Mouse (Mus musculus) ovary, postnatal 36 days (tissue): ENCODE measurements around the gene Tgfbr3.
A peak's percentile ranks its signal among the peaks of the same experiment; 100 is the strongest.
"Not testable (repeated sequence)": the region's sequence is repeated elsewhere in the genome, so short reads cannot be mapped to it uniquely, and the experiment has no call there.

Source experiments
- DNase-seq: peaks from one replicate; pipeline ENCODE4 v3.0.0; 2022; ENCODE audit warnings: low spot score, mixed read lengths

Gene Tgfbr3

GRCm38 (mm10) chr5:107240276-107240675 is 49.2 kb downstream of the Tgfbr3 start:
- no peak for DNase-seq

DNA sequence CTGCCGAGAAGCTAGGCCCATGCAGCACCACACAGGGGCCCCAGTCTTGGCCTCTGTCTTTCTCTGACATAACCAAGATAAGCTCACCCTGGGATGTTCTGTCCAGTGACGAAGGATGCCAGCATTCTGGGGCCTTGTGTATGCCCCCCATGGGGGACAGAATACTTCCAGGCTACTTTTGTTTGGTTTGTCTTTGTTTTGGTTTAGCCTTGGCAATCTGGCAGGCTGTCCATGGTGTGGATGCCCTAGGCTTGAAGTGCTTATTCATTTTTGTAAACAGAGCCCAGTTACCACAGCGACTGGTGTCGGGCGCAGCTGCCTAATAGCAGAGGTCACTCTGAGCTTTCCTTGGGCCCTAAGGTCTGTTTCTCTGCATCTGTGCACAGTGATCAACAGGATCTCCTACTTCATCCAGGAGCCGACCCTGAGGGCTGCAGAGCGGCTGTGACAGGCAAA is 51.4 kb downstream of the Tgfbr3 start:
- DNase-seq = peak; percentile 64

DNA sequence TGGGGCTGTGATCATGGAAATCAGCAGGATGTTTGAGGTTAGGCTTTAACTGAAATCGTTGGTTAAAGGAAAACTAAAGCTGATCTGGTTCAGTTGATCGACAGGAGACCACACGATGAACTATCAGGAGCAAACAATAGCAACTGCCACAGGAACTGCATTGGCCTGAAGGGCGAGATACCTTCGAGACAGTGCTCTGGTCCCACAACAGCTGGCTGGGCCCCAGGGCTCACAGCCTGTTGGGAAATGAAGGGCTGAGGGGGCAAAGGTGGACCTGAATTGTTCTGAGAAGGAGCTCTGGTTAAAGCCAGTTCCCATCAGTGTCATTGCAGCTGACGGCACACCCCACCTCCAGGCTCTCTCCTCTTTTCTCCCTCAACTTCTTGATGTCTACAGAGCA is 52.5 kb downstream of the Tgfbr3 start:
- DNase-seq = no peak

- DNase-seq = no peak
Observed at GRCm38 (mm10) chr5:107236039-107236438, 53.4 kb downstream of the Tgfbr3 start.

- DNase-seq = peak; percentile 60
Observed at GRCm38 (mm10) chr5:107233366-107234354, 55.8 kb downstream of the Tgfbr3 start.

DNA sequence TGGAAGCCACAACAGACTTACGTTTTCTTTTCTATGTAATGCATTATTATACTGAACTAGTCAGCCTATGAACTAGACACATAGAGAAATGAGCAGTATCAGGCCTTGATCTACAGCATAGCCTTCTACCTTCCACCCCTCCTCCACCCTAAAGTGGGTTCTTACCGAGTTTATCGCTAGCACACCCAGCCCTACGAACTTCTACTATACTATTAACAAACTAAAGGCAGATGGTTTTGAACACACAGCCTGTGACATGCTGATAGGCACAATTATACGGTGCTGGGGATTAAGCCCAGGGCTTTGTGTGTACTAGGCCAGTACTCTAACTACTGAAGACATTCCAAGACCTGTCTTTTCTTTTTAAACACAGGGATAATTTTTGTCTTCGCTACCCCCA is 59.2 kb downstream of the Tgfbr3 start:
- DNase-seq = no peak

GRCm38 (mm10) chr5:107229037-107229436 is 60.4 kb downstream of the Tgfbr3 start:
- DNase-seq = no peak

DNA sequence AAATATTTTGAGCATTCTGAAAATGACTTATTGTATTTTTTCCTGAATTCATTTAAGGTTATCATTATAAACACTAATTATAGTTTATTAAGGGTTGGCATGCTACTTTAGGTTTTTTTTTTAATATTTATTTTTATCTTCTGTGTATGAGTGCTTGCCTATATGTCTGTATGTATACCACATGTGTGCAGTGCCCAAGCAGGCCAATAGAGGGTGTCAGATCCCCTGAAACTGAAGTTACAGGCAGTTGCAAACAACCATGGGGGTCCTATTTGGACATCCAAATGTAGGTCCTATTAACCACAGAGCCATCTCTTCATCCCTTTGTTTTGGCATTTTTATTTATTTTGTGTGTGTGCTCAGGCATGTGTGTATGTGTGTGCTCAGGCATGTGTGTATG is 61.8 kb downstream of the Tgfbr3 start:
- no peak for DNase-seq

DNA sequence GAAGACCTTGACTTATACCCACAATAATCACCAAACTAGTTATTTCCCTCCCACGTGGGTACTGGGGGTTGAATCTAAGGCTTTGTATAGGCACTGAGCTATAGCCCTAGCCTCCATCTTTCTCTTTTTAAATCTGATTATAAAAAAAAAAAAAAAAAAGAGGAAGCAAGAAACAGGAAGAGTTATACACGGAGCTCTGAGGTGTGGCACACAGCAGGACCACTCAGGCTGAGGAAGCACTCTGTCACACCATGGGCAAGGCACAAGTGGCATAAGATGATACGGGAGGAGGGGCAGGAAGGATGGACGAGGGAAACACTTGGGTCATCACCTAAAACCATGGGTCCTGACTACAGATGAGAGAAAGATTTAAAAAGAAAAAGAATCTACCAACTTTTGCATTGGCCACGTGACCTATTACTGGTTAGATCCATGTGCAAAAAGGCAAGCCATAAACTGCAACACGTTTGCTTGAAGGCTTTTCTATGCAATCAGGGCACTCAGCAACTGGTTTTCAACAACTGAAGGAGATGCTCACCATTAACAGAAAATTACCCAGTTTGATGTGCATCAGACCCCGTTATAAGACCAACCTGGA is 64.5 kb downstream of the Tgfbr3 start:
- DNase-seq = no peak

- DNase-seq = no peak
Observed at GRCm38 (mm10) chr5:107224151-107224550, 65.3 kb downstream of the Tgfbr3 start.

DNA sequence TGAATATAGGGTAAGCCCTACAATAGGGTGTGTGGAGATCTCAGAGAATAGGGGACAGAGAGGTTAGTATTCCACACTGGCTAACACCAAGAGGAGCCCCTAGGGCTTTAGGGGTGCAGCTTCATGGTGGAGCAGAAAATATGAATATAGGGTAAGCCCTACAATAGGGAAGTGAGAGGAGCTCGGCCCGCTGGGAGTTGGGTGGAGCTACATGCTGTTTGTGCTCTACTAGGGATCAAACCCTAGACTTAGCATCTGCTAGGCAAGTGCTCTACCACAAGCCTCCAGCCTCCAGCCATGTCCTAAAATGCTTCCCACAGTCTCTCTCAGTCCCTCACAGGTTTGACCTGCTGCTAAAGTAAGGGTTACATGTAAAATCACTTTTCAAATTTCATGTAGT is 65.9 kb downstream of the Tgfbr3 start:
- DNase-seq = not testable (repeated sequence)

DNA sequence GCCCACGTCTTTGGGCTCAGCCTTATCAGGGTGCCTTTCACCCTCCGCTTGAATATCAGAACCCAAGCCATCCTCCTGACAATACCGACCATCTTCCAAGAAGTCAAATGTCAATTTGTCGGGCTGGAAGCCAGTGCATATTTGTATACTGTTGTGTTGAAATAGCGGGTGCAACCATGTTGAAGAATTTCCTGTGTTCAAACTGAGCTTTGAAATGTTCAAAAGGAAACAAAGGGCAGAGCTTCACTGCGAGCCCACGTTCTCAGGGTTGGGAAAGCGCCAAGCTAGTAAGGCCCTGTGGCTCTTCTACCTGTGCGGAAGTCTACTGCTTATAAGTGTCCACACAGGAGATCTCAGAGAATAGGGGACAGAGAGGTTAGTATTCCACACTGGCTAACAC is 66.4 kb downstream of the Tgfbr3 start:
- no peak for DNase-seq

- DNase-seq = no peak
Observed at GRCm38 (mm10) chr5:107222670-107223005, 66.8 kb downstream of the Tgfbr3 start.

DNA sequence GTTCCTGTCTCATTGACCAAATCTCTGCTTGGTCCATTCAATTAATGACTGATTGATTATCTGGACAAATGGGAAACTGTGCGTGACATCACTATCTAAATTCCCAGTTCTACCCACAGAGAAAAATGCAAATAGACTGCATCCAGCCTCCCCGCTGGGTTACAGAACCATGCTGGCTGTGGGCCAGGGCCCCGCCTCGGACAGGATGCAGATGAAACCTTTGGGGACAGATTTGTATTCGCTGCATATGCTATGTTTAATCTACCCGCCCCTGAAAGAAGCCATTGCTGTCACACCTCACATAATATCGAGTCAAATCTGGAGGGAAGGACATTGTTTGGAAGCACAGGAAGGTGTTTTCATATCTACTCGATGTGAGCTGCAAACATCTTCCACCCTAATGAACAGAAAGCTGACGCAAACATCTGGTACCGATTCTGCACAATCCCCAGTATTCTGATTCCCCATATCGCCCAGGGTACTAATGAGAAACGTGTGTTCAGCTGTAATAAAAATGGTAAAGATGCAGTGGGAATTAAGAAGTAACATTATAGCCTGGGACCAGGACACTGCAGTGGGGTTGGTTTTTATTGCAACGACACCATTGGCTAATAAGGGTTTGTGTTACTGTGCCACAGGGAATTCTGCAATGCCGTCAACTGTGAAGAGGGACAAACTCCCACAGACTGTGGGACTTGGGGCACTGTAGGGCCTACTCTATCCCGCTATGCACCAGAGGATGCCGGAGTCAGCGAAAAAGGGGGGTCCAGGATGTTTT is 67.3 kb downstream of the Tgfbr3 start:
- no peak for DNase-seq

GRCm38 (mm10) chr5:107220936-107221335 is 68.5 kb downstream of the Tgfbr3 start:
- DNase-seq = no peak

GRCm38 (mm10) chr5:107219883-107220282 is 69.5 kb downstream of the Tgfbr3 start:
- no peak for DNase-seq

GRCm38 (mm10) chr5:107219318-107219717 is 70.1 kb downstream of the Tgfbr3 start:
- no peak for DNase-seq

DNA sequence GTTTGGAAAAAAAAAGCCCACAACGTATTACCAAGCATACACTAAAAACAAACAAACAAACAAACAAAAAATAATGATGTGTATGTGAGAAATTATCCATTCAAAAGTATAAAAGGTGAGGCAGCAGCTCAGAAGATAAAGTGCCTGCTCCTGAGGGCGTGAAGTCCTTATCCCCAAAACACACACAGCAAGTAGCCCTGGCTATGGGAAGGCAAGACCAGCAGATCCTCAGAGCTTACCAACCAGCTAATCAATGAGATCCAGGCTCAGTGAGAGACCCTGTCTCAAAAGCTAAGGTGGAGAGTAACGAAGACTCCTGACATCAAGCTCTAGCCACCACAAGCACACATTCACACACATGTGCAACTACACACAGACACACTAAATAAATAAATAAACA is 70.8 kb downstream of the Tgfbr3 start:
- no peak for DNase-seq

DNA sequence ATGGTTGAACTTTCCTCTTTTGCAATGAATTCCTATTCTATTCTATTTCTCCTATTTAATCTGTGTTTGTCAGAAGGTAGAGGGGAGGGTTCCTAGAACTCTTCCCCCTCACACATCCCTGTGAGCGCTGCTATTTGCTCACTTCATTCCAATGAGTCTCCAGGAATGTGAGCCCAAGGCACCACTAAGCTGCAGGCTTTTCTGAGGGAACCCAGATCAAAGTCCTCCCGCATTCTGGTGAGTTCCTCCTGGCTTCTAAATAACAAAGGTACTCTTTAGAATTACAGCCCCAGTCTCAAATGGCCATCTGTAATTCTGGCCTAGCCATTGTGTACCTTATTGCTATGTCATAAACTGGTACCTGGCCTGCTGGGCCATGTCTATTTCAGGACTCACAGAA is 72.3 kb downstream of the Tgfbr3 start:
- no peak for DNase-seq

- DNase-seq = no peak
Observed at GRCm38 (mm10) chr5:107213373-107214132, 75.9 kb downstream of the Tgfbr3 start.

GRCm38 (mm10) chr5:107211830-107212370 is 77.5 kb downstream of the Tgfbr3 start:
- DNase-seq = no peak

DNA sequence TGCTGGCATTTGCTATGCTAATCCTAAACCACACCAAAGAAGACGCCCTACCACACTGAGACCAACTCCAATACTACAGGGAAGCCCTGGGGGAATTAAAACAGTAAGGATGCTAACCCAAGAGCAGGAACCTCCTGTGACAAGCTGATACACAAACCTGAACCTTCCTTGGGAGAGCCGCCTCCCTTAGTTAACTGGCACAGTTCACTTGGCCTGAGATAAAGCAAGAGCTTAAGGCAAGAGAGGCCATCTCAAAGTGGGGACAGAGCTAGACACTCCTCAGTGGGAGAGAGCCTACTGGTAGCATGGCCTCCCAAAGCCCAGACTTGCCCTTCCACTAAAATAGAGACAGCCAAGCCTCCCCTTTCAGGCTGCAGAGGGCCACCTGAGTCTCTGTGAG is 79.4 kb downstream of the Tgfbr3 start:
- DNase-seq = no peak
